Mouse (Mus musculus): ENCODE measurements around the gene Bnc1.

Bnc1 gene

GRCm38 (mm10) chr7:81992131-81993061 lies at the start of gene Bnc1:
Gene Bnc1 (minus strand): TSS chr7:81992292.
- DNase-seq (ENCODE audit: low spot score in 2 of 2) = peak in 1 of 2 experiments; percentile 20

DNA sequence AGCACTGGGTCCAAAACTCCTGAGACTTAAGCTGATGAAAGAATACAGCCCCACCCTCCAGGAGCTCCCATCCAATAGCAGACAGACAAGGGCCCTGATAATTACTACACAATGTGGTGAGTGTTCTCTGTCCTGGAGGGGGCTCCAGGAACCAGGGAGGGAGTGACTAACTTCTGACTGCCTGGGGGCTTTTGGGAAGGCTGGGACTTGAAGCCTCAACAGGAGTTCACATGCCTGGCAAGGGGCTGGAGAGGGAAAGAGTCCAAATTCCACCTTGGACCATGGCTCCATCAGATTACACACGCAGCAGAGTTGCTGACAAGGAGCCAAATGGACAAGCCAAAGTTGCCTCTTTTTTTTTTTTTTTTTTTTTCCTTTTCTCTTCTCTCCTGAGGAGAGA lies 41.3 kb upstream of the Bnc1 start:
- DNase-seq (ENCODE audit: low spot score in 2 of 2) = no peak

GRCm38 (mm10) chr7:82029666-82030065 lies 37.6 kb upstream of the Bnc1 start:
- DNase-seq (ENCODE audit: low spot score in 2 of 2) = peak in 1 of 2 experiments; percentile 39

- no peak for DNase-seq (ENCODE audit: low spot score in 2 of 2)
Observed at GRCm38 (mm10) chr7:82025802-82026201, 33.7 kb upstream of the Bnc1 start.

DNA sequence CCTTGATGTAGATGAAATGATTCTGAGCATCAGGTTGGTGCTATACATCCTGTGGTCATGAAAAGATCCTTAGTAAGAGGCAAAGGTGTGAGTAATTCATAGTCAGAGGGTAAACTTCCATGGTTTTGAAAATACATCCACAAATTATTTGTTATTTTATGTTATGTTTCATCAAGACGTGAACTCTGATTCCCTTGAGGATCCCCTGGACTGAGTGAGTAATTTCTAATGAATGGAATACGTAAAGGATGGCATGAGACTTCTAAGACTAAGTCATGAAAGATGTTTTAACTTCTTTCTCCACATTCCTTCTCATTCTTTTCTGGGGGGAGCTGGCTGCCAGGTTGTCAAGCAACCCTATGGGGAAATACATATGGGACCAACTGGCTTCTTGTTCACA lies 31.6 kb upstream of the Bnc1 start:
- DNase-seq (ENCODE audit: low spot score in 2 of 2) = no peak

DNA sequence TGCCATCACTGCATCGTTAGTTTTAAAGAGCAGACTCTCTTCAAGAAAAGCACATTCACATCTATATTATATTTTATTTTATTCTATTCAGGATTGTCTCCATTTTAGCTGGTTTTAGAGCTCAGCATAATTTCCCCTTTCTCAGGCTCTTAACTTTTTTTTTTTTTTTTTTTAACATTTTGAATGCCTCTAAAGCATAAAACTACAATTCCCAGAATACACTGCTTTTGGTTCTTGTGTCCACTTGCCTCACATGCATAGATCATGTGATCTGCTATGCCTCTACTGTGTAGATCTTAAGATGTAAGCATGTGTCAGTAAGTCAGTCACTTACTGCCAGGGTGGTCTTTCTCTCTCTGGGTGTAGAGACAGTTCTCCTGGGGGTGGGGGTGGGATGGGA lies 30.3 kb upstream of the Bnc1 start:
- DNase-seq (ENCODE audit: low spot score in 2 of 2) = no peak

GRCm38 (mm10) chr7:82018031-82018430 lies 25.9 kb upstream of the Bnc1 start:
- DNase-seq (ENCODE audit: low spot score in 2 of 2) = no peak

DNA sequence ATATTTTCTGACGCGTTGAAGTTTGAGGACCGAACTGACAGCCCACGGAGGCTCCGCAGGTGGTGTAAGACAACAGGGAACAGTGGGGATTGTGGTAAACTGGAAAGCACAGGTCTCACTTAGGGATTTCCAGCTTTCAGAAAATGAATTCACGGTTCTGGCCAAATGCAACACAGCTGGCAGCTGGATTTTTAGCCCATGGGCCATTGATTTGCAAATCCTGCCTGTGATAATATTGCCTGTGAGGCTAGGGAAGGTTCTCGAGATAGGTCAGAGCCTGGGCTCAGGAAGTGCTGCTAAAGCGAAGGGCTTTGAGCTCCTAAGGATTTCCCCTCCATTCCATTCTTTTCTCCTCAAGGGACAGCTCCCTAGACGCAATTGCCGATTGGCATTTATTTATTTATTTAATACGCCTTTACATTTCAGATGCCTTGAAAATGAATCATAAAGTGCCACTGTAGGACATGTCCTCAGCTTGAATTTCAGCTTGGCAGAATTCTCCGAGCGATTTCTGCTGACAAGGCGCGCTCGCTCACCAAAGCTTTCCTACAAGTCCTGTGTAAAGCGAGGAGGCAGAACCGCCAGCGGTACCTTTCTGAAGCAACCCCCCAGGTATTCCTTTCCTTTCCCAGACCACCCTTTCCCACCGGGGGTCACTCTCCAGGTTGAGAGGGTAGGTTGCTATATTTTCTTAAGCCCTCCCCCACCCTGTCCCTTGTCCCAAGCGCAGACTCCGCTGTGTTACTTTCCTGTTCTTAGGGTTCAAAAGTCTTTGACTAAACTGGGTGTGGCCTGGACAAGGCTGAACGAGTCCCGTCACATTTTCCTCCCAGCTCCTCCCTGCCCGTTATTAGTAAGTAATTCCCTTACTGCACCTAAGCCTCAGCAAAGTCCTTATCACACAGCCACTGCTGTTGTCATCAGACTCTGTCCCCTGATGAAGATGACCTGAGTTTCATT lies 24.9 kb upstream of the Bnc1 start:
- DNase-seq (ENCODE audit: low spot score in 2 of 2) = no peak

DNA sequence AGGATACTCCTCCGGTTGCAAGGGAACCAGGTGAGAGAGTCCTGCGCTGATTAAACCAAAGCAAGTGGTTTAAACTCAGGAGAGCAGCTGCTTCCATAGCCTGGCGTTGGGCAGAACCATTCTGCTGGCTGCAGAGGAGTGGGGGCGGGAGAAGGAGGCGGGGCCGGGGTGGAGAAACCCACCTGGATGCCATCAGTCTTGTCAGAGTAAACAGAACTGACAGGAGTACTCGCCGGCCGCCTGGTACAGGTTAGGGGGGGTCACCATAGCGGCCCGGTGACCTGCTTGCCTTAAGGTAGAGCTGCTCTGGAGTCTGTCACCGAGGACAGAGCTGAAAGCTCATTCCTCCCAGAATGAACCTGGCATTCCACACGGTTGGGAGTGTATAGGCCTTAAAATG lies 20.4 kb upstream of the Bnc1 start:
- DNase-seq (ENCODE audit: low spot score in 2 of 2) = no peak

DNA sequence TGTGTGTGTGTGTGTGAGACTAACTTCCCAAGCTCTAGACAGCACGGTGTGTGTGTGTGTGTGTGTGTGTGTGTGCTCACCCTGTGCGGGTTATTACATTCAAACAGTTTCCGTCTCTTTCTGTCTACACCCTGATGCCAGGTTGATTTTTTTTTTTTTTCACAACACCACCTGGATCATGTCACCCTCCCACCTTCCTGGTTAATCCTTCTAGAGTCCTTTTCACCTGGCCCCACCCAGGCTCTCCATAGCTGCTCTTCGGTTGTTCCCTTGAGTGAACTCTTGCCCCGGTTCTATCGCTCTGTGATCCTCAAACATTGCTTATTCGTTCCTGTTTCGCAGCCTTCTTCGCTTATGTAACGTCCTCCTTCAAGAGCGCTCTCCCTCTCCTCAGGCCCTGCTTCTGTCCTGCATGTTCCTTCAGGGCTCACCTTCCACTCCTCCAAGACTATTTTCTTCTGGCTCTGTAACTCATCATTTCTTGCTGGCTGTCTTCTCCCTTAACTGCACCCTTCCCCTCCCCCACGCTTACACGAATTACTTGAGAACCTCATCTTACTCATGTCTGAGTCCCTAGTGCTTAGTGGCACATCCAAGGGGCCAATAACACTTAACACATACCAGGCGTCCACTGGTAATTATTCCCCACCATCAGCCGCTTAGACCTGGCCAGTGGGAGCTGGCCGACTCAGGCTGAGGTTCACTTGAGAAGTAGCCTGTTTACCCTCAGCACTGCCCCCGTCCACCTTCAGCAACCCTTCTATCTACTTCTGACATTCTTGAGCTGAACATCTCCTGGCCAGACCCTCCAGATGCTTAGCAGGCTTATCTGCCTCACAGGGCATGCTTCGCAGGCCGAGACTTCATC lies 19.7 kb upstream of the Bnc1 start:
- no peak for DNase-seq (ENCODE audit: low spot score in 2 of 2)

- no peak for DNase-seq (ENCODE audit: low spot score in 2 of 2)
Observed at GRCm38 (mm10) chr7:82007151-82007550, 15.1 kb upstream of the Bnc1 start.

GRCm38 (mm10) chr7:82004228-82004627 lies 12.1 kb upstream of the Bnc1 start:
- no peak for DNase-seq (ENCODE audit: low spot score in 2 of 2)

GRCm38 (mm10) chr7:81999816-82000215 lies 7.7 kb upstream of the Bnc1 start:
- DNase-seq (ENCODE audit: low spot score in 2 of 2) = no peak

- DNase-seq (ENCODE audit: low spot score in 2 of 2) = no peak
Observed at GRCm38 (mm10) chr7:81999372-81999771, 7.3 kb upstream of the Bnc1 start.

GRCm38 (mm10) chr7:81995975-81996374 lies 3.9 kb upstream of the Bnc1 start:
- no peak for DNase-seq (ENCODE audit: low spot score in 2 of 2)

- DNase-seq (ENCODE audit: low spot score in 2 of 2) = no peak
Observed at GRCm38 (mm10) chr7:81995126-81995525, 3.0 kb upstream of the Bnc1 start.

DNA sequence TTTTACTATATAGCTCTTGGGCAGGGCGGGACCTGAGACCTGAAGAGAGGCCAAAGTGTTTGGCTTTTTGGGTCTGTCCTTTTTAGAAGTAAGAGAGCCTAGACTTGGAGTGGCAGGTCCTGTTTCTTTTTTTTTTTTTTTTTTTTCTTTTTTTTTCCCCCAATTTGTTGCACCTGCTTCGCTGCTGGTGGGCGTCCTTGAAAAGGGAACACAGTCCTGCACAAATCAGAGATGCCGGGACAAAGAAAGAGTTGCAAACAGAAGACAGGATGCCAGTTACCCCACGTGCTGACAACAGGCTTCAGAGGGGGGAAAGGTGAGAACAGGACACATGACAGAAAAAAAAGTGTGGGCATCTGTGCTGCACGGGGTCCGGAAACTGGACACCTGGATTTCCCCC lies 1.0 kb upstream of the Bnc1 start:
- no peak for DNase-seq (ENCODE audit: low spot score in 2 of 2)

GRCm38 (mm10) chr7:81991611-81992061 lies 456 bp downstream of the Bnc1 start:
- DNase-seq (ENCODE audit: low spot score in 2 of 2) = peak in 1 of 2 experiments; percentile 16

GRCm38 (mm10) chr7:81991116-81991515 lies 976 bp downstream of the Bnc1 start:
- no peak for DNase-seq (ENCODE audit: low spot score in 2 of 2)

DNA sequence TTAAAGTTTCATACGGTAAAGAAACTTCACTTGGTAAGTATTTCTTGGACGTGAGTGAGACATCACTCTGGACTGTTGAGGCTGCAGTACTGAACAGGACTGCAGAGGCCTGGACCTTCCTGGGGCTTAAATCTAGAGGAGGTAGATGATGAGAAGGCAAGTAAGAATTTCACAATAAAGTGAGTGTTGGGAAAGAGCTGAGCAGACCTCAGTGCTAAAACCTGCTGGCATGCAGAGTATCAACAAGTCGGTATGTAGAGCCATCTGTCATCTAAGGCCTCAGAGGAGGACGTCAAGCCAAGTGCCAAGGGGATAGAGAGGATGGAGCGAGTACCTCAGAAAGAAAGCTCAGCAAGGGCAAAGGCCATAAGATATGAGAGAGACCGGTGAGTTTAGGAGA lies 8.4 kb downstream of the Bnc1 start:
- DNase-seq (ENCODE audit: low spot score in 2 of 2) = no peak

DNA sequence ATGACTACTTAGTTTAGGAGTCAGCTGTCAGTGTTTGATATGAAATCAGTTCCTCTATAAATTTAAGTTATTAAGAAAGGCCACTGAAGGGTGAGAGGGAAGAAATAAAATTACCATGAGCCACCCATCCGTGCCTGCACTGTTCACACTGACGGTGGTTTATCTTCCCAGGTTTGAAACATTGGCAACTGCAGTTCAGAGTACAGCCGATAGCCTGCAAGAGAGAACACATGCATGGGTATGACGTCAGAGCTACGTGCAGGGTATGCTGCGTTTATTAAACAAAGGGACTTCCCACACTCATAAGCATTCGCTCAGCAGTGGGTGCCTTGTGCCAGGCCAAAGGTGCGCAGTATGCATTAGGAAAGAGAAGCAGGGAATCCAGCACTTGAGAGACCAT lies 13.8 kb downstream of the Bnc1 start:
- no peak for DNase-seq (ENCODE audit: low spot score in 2 of 2)
